Mouse (Mus musculus): ENCODE results near the gene Dock3.

- no peak for TF ChIP-seq EP300 (IDR thresholded peaks at IDR 0.05; ENCODE audit: insufficient read depth, low read depth, low read length)
- peak; percentile 46 for TF ChIP-seq CTCF (IDR thresholded peaks at IDR 0.05)
These were observed 22.8 kb upstream of the Dock3 start for GRCm38 (mm10) chr9:107254476-107254875.

Data from heart, adult 2 months (tissue).